Mouse (Mus musculus) embryonic facial prominence, embryonic 12.5 days (tissue): ENCODE results near the gene Nlrp9b. TPM values are rescaled to one million over a fixed set of nuclear protein-coding genes. Genes with fewer than 3 reads are reported as not detected.
"Not testable (repeated sequence)": the region's sequence is repeated elsewhere in the genome, so short reads cannot be mapped to it uniquely, and the experiment has no call there.

Experiments
- ATAC-seq: fragments of 200-750 bp; cut with Nextera tagmentation; 2 replicates; pipeline ENCODE4 v1.8.0; 2017; ENCODE audit not compliant: insufficient number of reproducible peaks, insufficient read depth, low FRiP score, low TSS enrichment
- H3K27ac ChIP-seq: fragments of 300-500 bp; sonication (generic); 2 replicates; pipeline ENCODE4 v1.5.1; 2016; ENCODE audit warnings: mild to moderate bottlenecking
- H3K27me3 ChIP-seq: fragments of 300-500 bp; sonication (generic); 2 replicates; pipeline ENCODE4 v1.6.1; 2016; ENCODE audit warnings: mild to moderate bottlenecking, moderate library complexity
- H3K36me3 ChIP-seq: fragments of 300-500 bp; sonication (generic); 2 replicates; pipeline ENCODE4 v1.6.1; 2016; ENCODE audit warnings: mild to moderate bottlenecking
- H3K4me1 ChIP-seq: fragments of 300-500 bp; sonication (generic); 2 replicates; pipeline ENCODE4 v1.6.1; 2016
- H3K4me2 ChIP-seq: fragments of 300-500 bp; sonication (generic); replicated peaks from 2 replicates; pipeline ENCODE4 v1.6.1; 2016; ENCODE audit warnings: mild to moderate bottlenecking, moderate library complexity
- H3K4me3 ChIP-seq: fragments of 300-500 bp; sonication (generic); 2 replicates; pipeline ENCODE4 v1.5.1; 2016; ENCODE audit warnings: mild to moderate bottlenecking
- H3K9ac ChIP-seq: fragments of 300-500 bp; sonication (generic); 2 replicates; pipeline ENCODE4 v1.6.1; 2016; ENCODE audit warnings: mild to moderate bottlenecking, moderate library complexity
- H3K9me3 ChIP-seq: fragments of 300-500 bp; sonication (generic); 2 replicates; pipeline ENCODE4 v1.6.1; 2016; ENCODE audit warnings: mild to moderate bottlenecking, moderate library complexity
- WGBS: fragments of 180-500 bp; shearing (Covaris S2); methylation state at CpG from one replicate; pipeline ENCODE4 v1.1.7; 2016; 5-methylcytosine and 5-hydroxymethylcytosine counted together
- polyA plus RNA-seq: library from polyadenylated mRNA; unstranded; fragments of >200 nt; fragmentation: Nextera tagmentation; extraction: Ambion mirVana; gene quantifications from 2 replicates; pipeline ENCODE4 v1.2.1, GENCODE M21; 2016

The Nlrp9b gene
- polyA plus RNA-seq, 1 experiment from 2014 or later, result not detected

DNA sequence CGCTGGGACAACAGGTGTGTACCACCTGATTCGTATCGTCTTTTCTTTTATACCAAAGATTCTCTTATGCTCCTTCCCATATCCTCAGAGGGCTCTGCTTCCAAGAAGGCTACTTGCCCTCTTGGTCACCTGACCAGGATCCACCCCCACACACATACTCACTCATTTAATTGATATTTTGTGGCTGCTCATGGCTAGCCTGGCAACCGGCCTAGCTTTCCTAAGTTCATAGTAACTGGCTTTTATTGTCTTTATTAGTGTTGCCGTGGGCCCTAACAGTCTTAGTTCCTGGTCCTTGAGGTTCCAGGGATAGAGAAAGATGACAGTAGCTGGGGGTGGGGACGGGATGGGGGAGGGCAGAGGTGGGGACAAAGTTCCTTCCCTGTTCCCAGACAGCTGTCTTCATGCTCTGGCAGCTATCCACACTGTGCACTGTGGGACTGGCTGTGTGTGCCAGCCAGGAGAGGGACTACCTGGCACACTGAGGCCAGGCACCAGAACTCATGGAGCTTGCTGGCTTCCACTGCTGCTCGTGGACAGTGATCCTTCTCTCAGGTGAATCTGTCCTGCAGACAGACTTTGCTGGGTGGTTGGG is 26.2 kb upstream of the Nlrp9b start, which contains the start of gene Ceacam20:
TSS of gene Ceacam20 (plus strand) at position 428 of the 595 bp plus-strand sequence.
- Histone ChIP-seq H3K36me3 (no peaks in the 10 kb centered on the region), H3K4me1 (no peaks in the 10 kb centered on the region), H3K4me3 (no peak within 1 kb of the TSS), H3K9me3 (peaks cover 9% of the 10 kb centered on the region), H3K27me3 (no peaks in the 10 kb centered on the region), H3K27ac (no peak within 1 kb of the TSS), H3K9ac (no peak within 1 kb of the TSS), H3K4me2 (no peak within 1 kb of the TSS)
- WGBS, result 83% methylated on average over 7 of the region's 7 CpGs
- ATAC-seq, result no peak

DNA sequence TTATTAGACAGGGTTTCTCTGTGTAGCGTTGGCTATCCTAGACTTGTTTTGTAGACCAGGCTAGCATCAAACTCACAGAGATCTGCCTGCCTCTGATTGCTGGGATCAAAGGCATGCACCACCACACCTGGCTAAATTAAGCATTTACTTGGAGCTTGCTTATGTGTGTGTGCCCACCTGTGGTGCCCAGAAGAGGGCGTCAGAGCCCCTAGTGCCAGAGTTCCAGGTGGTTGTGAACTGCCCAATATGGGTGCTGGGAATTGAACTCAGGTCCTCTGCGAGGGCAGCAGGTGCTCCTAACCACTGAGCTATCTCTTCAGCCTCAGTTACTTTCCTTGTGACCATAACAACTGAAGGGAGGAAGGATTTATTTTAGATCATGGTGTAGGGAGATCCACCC is 22.2 kb upstream of the Nlrp9b start:
- Histone ChIP-seq H3K9me3 (peaks cover 18% of the 10 kb centered on the region), H3K27ac (no peak overlapping the region), H3K9ac (no peak overlapping the region), H3K4me2 (no peak overlapping the region), H3K4me3 (no peak overlapping the region), H3K4me1 (no peaks in the 10 kb centered on the region), H3K27me3 (no peaks in the 10 kb centered on the region), H3K36me3 (no peaks in the 10 kb centered on the region)
- 72% methylated on average over 3 of the region's 3 CpGs for WGBS
- no peak for ATAC-seq

DNA sequence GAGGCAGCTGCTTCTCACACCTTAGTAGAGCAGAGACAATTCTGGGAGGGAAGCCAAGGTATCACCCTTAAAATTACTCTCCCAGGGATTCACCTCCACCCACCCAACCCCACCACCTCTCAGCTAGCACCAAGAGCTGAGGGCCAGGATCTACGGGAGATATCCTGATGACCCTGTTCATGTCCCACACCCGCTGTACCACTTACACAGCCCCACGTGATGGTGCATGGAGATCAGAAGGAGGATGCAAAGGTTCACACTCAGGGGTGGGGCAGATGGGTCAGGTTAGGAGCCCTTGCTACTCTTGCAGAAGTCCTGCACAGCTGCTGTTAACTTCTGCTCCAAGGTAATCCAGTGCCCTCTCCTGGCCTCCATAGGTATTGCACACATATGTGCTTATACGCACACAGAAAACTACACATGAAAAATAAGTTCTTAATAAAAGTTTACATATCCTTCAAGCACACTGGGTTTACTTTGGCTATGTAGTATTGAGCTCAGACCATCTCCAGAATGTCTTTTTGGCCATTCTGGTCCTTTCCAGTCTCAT is 21.6 kb upstream of the Nlrp9b start:
- Histone ChIP-seq H3K4me3 (no peak overlapping the region), H3K27ac (no peak overlapping the region), H3K36me3 (no peaks in the 10 kb centered on the region), H3K27me3 (no peaks in the 10 kb centered on the region), H3K9ac (no peak overlapping the region), H3K4me2 (no peak overlapping the region), H3K4me1 (no peaks in the 10 kb centered on the region), H3K9me3 (peaks cover 18% of the 10 kb centered on the region)
- no peak for ATAC-seq
- WGBS, result 93% methylated on average over 4 of the region's 4 CpGs

DNA sequence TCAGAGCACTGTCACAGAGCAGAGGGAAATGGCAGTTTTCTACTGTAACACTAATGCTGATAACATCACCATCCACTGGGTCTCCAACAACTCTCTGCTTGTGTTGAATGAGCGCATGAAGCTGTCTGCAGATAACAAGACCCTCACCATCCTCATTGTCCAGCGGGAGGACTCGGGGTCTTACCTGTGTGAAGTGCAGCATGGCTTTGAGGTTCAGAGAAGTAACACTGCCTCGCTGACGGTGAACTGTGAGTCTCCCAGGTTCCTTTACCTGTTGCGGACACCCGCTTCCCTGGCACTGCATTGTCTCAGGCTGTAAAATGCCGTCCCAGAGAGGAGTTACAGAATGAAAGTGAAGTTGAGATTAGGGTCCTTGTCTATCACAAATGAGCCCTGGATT is 21.1 kb upstream of the Nlrp9b start:
- Histone ChIP-seq H3K4me1 (no peaks in the 10 kb centered on the region), H3K4me3 (no peak overlapping the region), H3K36me3 (no peaks in the 10 kb centered on the region), H3K27me3 (no peaks in the 10 kb centered on the region), H3K27ac (no peak overlapping the region), H3K4me2 (no peak overlapping the region), H3K9me3 (peaks cover 18% of the 10 kb centered on the region), H3K9ac (no peak overlapping the region)
- no peak for ATAC-seq
- WGBS, result 91% methylated on average over 8 of the region's 8 CpGs

DNA sequence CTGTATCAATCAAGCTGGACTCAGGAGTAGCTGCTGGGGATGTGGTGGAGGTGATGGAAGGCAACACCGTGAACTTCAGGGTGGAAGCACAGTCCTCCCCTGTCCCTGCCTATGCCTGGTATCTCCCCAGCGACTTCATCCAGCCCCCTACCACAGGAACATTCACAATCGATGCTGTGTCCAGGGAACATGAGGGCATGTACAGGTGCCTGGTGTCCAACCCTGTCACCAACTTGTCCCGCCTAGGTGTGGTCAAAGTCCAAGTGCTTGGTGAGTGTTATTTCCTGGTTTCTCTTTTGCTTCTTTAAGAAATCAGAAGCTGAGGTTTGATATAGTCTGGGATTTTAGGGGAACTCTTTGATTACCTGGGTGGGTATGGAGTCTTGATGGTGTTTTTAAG is 19.7 kb upstream of the Nlrp9b start:
- Histone ChIP-seq H3K27me3 (no peaks in the 10 kb centered on the region), H3K9me3 (peaks cover 18% of the 10 kb centered on the region)
- WGBS, result 95% methylated on average over 4 of the region's 4 CpGs

DNA sequence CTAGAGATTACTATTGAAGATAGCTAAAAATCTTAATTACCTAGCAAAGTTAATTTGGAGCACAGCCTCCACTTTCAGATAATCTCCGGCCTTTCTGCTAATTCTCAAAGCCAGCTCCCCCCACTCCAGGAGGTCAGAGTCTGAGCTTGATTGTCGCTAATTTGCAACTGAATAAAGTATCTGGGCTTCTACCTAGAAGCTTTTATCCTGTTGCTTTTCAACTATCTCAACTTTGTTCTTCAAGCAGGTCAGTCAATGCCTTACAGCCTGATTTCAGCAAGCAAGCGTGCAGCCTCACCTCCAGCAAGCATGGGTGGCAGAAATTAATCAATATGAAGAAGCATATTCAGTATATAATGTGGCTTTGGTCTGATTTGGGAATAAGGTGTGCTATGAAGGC is 5.5 kb downstream of the Nlrp9b start:
- H3K4me3 ChIP-seq, ATAC-seq, H3K4me2 ChIP-seq, H3K9me3 ChIP-seq, H3K4me1 ChIP-seq, H3K27ac ChIP-seq, H3K27me3 ChIP-seq, H3K36me3 ChIP-seq, H3K9ac ChIP-seq: not testable (repeated sequence)
- WGBS, result 67% methylated on average over 3 of the region's 3 CpGs

More for the DNA sequence above, 19.7 kb upstream of the Nlrp9b start:
- Histone ChIP-seq H3K27ac (no peak overlapping the region), H3K4me2 (no peak overlapping the region), H3K4me1 (no peaks in the 10 kb centered on the region), H3K9ac (no peak overlapping the region), H3K36me3 (no peaks in the 10 kb centered on the region), H3K4me3 (no peak overlapping the region)
- no peak for ATAC-seq

DNA sequence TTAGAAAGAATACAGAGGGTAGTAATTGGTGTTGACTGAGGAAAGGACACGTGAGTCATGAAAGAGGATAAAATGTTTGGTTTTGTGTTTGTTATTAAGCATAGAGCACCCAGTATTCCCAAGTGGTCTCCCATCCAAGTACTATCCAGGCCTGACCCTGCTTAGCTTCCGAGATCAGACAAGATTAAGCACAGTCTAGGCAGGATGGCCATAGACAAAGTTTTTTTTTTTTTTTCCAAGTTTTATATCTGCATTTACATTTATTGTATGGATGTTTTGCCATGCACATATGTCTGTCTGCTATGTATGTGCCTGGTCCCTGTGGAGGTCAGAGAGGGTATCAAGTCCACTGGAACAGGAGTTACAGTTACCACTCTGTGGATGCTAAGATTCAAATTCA is 18.7 kb downstream of the Nlrp9b start:
- no peaks in the 10 kb centered on the region for H3K27me3 ChIP-seq
- H3K9ac ChIP-seq, result no peak overlapping the region
- ATAC-seq, result no peak
- no peaks in the 10 kb centered on the region for H3K36me3 ChIP-seq
- peaks cover 4% of the 10 kb centered on the region; the same call in 1 of the 2 replicates for H3K9me3 ChIP-seq
- no peak overlapping the region for H3K4me3 ChIP-seq
- H3K4me2 ChIP-seq, result no peak overlapping the region
- WGBS, result 71% methylated on average over 2 of the region's 2 CpGs
- no peaks in the 10 kb centered on the region for H3K4me1 ChIP-seq
- H3K27ac ChIP-seq, result no peak overlapping the region

DNA sequence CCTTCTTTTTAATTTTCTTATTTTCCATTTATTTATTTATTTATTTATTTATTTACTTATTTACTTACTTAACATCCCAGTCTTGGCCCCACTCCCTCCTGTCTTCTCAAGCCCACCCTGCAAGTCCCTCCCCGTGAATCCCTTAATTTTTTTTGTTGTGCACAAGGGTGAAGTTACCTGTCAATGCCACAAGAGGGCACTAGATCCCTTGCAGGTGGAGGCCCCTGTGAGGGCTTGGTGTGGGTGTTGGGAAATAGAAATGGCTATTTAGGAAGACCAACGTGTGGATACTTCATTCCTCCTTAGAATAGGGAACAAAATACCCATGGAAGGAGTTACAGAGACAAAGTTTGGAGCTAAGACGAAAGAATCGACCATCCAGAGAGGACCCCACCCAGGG is 72.8 kb downstream of the Nlrp9b start:
- ATAC-seq, H3K9me3 ChIP-seq, H3K4me2 ChIP-seq, H3K27ac ChIP-seq, H3K9ac ChIP-seq, H3K27me3 ChIP-seq, H3K36me3 ChIP-seq, H3K4me3 ChIP-seq, H3K4me1 ChIP-seq: not testable (repeated sequence)
- 61% methylated on average over 4 of the region's 4 CpGs for WGBS

DNA sequence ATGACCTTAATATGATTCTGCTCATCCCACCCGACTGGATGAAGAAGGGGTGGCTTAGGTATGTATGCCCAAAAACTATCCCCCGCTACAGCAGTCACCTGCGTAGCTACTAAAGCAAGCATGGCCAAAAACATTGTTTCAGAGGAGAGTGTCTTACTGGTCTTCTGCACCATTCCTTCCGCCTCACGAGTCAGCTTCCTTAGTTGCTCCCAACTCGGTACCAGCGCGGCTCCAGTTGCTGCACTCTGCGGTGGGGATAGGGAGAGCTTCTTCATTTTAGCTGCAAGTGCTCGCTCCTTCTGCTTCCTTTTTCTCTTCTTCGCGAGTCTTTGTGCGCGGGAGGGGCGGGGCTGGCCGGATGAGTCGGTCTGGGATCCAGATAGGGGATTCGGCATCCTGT is 86.9 kb downstream of the Nlrp9b start:
- H3K9ac ChIP-seq, H3K4me2 ChIP-seq, H3K27me3 ChIP-seq, H3K9me3 ChIP-seq, H3K4me3 ChIP-seq, H3K27ac ChIP-seq, ATAC-seq, H3K36me3 ChIP-seq, H3K4me1 ChIP-seq: not testable (repeated sequence)
- 65% methylated on average over 18 of the region's 18 CpGs for WGBS

DNA sequence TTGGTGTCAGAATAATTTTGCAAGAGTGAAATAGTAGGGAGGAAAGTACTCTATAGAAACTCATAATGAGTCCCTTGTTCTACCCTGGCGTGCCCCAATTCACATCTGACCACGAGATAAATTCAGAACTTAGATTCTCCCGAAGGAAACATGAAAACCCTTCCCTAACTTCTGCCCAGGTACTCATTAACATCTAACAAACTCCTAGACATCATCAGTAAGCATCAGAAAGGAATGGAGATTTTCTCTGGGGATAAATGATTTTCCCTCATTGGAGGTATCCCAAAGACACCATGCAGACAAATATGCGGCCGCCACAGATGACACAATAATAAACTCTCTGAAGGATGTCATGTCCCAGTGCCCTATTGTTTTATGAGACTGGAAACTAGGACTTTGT is 108.1 kb downstream of the Nlrp9b start, which contains the start of gene Vmn1r91:
TSS of gene Vmn1r91 (plus strand) at position 301 of the 400 bp plus-strand sequence.
- ATAC-seq, H3K36me3 ChIP-seq, H3K27ac ChIP-seq, H3K4me3 ChIP-seq, H3K9ac ChIP-seq, H3K4me2 ChIP-seq, H3K4me1 ChIP-seq, H3K27me3 ChIP-seq, H3K9me3 ChIP-seq: not testable (repeated sequence)
- 80% methylated on average over 5 of the region's 5 CpGs for WGBS

DNA sequence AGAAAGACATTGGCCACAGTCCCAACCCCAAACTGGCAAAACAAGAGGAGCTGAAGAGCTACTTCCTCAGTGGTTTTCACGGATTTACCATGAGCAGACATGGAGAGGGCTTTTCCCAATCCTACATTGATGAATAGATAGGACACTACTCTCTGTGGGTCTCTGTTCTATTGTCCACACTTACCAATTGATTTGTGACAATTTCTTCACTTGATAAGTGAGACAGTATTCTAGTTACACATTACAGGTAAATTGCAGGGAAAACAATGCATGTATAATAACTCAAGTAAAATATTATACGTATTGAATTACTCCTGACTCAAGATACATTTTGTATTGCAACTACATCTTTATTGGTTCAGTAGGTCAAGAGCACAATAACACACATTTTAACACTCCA is 131.2 kb downstream of the Nlrp9b start, which contains the start of gene Gm16442:
TSS of gene Gm16442 (minus strand) at position 101 of the 400 bp plus-strand sequence.
- H3K4me1 ChIP-seq, H3K27ac ChIP-seq, H3K9ac ChIP-seq, H3K36me3 ChIP-seq, ATAC-seq, H3K27me3 ChIP-seq, H3K4me2 ChIP-seq, H3K4me3 ChIP-seq, H3K9me3 ChIP-seq: not testable (repeated sequence)
- WGBS, result no CpG with 5 or more reads among the region's 2 CpGs
